ENCODE assay signal across 9 mouse cellular contexts in genomic region chr9:45412700-45413477, GRCm38 (mm10). TPM values are rescaled to one million over a fixed set of nuclear protein-coding genes. Genes with fewer than 3 reads are reported as not detected.
"Had no signal": no experiment of that assay in that cellular context is flagged by ENCODE, and none has a peak within 500 bp of the region (broad histone marks: within the 10 kb centered on the region; RNA-seq: fewer than 3 reads in every experiment).

No protein-coding gene starts in this region.

- ATAC-seq: liver, embryonic 12.5 days had no signal

- H3K27me3 ChIP-seq: midbrain, embryonic 15.5 days had no signal

- H3K36me3 ChIP-seq: limb, embryonic 10.5 days; limb, embryonic 13.5 days; liver, embryonic 12.5 days; liver, embryonic 15.5 days; lung, embryonic 15.5 days; midbrain, embryonic 15.5 days; neural tube, embryonic 13.5 days had no signal

- H3K9me3 ChIP-seq: limb, embryonic 10.5 days; limb, embryonic 13.5 days; liver, embryonic 12.5 days; liver, embryonic 15.5 days; lung, embryonic 15.5 days; midbrain, embryonic 15.5 days; neural tube, embryonic 13.5 days had no signal

- H3K9ac ChIP-seq: liver, embryonic 12.5 days; liver, embryonic 15.5 days; lung, embryonic 15.5 days; midbrain, embryonic 15.5 days; neural tube, embryonic 13.5 days had no signal

- H3K4me2 ChIP-seq: liver, embryonic 15.5 days had no signal

- H3K27ac ChIP-seq: layer of hippocampus, adult 2 months; limb, embryonic 10.5 days; limb, embryonic 13.5 days; liver, embryonic 12.5 days; liver, embryonic 15.5 days; lung, embryonic 15.5 days had no signal

- H3K4me3 ChIP-seq: liver, embryonic 12.5 days; liver, embryonic 15.5 days; lung, embryonic 15.5 days; midbrain, embryonic 15.5 days; neural tube, embryonic 13.5 days had no signal

RNA-seq across cellular contexts. Expression of gene Dscaml1, which starts 13.5 kb away (rescaled TPM):
- polyA plus RNA-seq: inflammation-experienced regulatory T-cells, adult 6 months; liver, embryonic 12.5 days had no signal
